Mouse (Mus musculus) midbrain, postnatal 0 days (tissue): Measurements from ENCODE around the gene Cntnap2. TPM values are rescaled to one million over a fixed set of nuclear protein-coding genes. Genes with fewer than 3 reads are reported as not detected.
"Not testable (repeated sequence)": the region's sequence is repeated elsewhere in the genome, so short reads cannot be mapped to it uniquely, and the experiment has no call there.

Source experiments
- ATAC-seq: fragments of 200-750 bp; cut with Nextera tagmentation; 2 replicates; pipeline ENCODE4 v1.8.0; 2017; ENCODE audit warnings: moderate number of reproducible peaks, mild to moderate bottlenecking, moderate TSS enrichment, moderate library complexity; ENCODE audit not compliant: low FRiP score
- DNase-seq: peaks from one replicate; pipeline ENCODE4 v3.0.0-alpha.2; 2015; ENCODE audit warnings: low spot score
- H3K27ac ChIP-seq: fragments of 300-500 bp; sonication (generic); 2 replicates; pipeline ENCODE4 v1.5.1; 2014; ENCODE audit warnings: low read depth, mild to moderate bottlenecking, low read length, mixed read lengths
- H3K27me3 ChIP-seq: fragments of 300-500 bp; sonication (generic); 2 replicates; pipeline ENCODE4 v1.6.1; 2014; ENCODE audit warnings: low read length, control low read depth, mixed read lengths; ENCODE audit not compliant: insufficient read depth
- H3K36me3 ChIP-seq: fragments of 300-500 bp; sonication (generic); 2 replicates; pipeline ENCODE4 v1.6.1; 2014; ENCODE audit warnings: low read length, control low read depth, mixed read lengths; ENCODE audit not compliant: insufficient read depth
- H3K4me1 ChIP-seq: fragments of 300-500 bp; sonication (generic); 2 replicates; pipeline ENCODE4 v1.6.1; 2014; ENCODE audit warnings: mild to moderate bottlenecking, control low read depth, antibody characterized with exemption, low read length, mixed read lengths; ENCODE audit not compliant: insufficient read depth
- H3K4me2 ChIP-seq: fragments of 300-500 bp; sonication (generic); 2 replicates; pipeline ENCODE4 v1.6.1; 2014; ENCODE audit warnings: low read depth, mild to moderate bottlenecking, low read length, mixed read lengths; ENCODE audit not compliant: poor library complexity, severe bottlenecking
- H3K4me3 ChIP-seq: fragments of 300-500 bp; sonication (generic); 2 replicates; pipeline ENCODE4 v1.5.1; 2014; ENCODE audit warnings: low read depth, mild to moderate bottlenecking, low read length, moderate library complexity
- H3K9ac ChIP-seq: fragments of 300-500 bp; sonication (generic); replicated peaks from 2 replicates; pipeline ENCODE4 v1.6.1; 2014; ENCODE audit warnings: mild to moderate bottlenecking, low read length, moderate library complexity, mixed read lengths; ENCODE audit not compliant: poor library complexity, severe bottlenecking
- H3K9me3 ChIP-seq: fragments of 300-500 bp; sonication (generic); 2 replicates; pipeline ENCODE4 v1.6.1; 2016; ENCODE audit warnings: low read length, control low read depth
- CTCF ChIP-seq: IDR thresholded peaks from 2 replicates; pipeline ENCODE4 v1.5.1; 2016; ENCODE audit warnings: antibody characterized with exemption, mild to moderate bottlenecking
- WGBS: fragments of 180-500 bp; shearing (Covaris S2); extraction: QIAGEN DNeasy Blood & Tissue Kit; methylation state at CpG from one replicate; pipeline ENCODE4 v1.1.7; 2014; 5-methylcytosine and 5-hydroxymethylcytosine counted together
- polyA plus RNA-seq: library from polyadenylated mRNA; unstranded; fragments of >200 nt; fragmentation: Nextera tagmentation; extraction: Ambion mirVana; gene quantifications from 2 replicates; pipeline ENCODE4 v1.2.1, GENCODE M21; 2015
- total RNA-seq: library from RNA; depleted of rRNA; stranded (reverse); fragments of >200 nt; gene quantifications from 2 replicates; pipeline ENCODE4 v1.2.3, GENCODE M21; 2014

The Cntnap2 gene
- total and polyA plus RNA-seq, 2 experiments from 2014 or later, result 51.1 to 106 TPM

GRCm38 (mm10) chr6:47272606-47273575 lies 2213.7 kb downstream of the Cntnap2 start:
- TF ChIP-seq CTCF, result no peak
- no peak overlapping the region for H3K4me3 ChIP-seq
- no peaks in the 10 kb centered on the region for H3K27me3 ChIP-seq
- peak; percentile 41 for DNase-seq
- 21% methylated on average over 8 of the region's 8 CpGs for WGBS
- peaks cover 7% of the 10 kb centered on the region; the same call in 1 of the 2 replicates for H3K4me1 ChIP-seq
- 0 out of 2 replicates have a peak overlapping the region, but pooled peaks have one; percentile 26 for H3K27ac ChIP-seq
- H3K4me2 ChIP-seq, result no peak overlapping the region
- H3K36me3 ChIP-seq, result no peaks in the 10 kb centered on the region
- H3K9ac ChIP-seq, result no peak overlapping the region
- ATAC-seq, result no peak
- H3K9me3 ChIP-seq, result no peaks in the 10 kb centered on the region

DNA sequence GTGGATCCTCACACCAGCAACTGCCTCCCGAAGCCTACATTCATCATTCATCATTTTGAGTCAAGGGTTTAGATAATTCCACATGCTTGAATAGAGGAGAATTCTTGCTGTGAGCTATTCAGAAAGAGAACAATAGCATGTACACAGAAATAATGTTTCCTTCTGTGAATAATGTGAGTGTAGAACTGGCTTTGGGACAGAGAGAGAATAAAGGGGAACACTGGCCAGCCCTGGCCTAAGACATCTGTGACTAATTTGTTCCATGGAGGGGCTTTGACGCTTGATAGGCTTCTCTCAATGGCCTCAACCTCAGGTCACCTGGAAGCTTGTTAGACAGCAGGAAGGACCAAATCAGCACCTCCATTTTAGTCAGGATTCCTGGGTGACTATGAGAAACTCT lies 2215.9 kb downstream of the Cntnap2 start:
- Histone ChIP-seq H3K4me2 (no peak overlapping the region), H3K27ac (no peak overlapping the region), H3K4me1 (peaks cover 7% of the 10 kb centered on the region; the same call in 1 of the 2 replicates), H3K9me3 (no peaks in the 10 kb centered on the region), H3K27me3 (no peaks in the 10 kb centered on the region), H3K4me3 (no peak overlapping the region), H3K9ac (no peak overlapping the region), H3K36me3 (no peaks in the 10 kb centered on the region)
- 24% methylated on average over 2 of the region's 2 CpGs for WGBS
- no peak for ATAC-seq
- no peak for DNase-seq
- no peak for TF ChIP-seq CTCF

DNA sequence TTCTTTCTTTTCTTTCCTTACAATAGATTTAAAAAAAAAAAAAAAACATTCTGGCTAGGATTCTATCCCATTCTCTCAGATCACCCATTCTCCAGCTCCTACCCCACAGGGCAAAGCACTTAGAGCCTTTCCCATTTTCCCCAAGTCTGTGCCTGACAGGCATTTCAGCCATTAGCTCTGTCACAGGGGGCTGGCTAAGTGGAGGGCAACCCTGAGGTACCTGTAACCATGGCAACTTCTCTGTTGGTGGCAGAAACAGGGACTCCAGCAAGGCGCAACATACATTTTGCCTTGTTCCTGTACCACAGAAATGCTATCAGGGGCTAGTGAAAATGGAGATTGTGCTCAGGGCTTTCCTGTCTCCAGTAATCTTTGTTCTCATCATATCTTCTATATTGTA lies 2220.0 kb downstream of the Cntnap2 start:
- no peaks in the 10 kb centered on the region for H3K36me3 ChIP-seq
- no peak for TF ChIP-seq CTCF
- ATAC-seq (no peak), DNase-seq (peak; percentile 51)
- H3K4me2 ChIP-seq, result no peak overlapping the region
- no peaks in the 10 kb centered on the region for H3K27me3 ChIP-seq
- H3K9ac ChIP-seq, result no peak overlapping the region
- H3K27ac ChIP-seq, result no peak overlapping the region
- no peak overlapping the region for H3K4me3 ChIP-seq
- no peaks in the 10 kb centered on the region for H3K4me1 ChIP-seq
- 19% methylated on average over 1 of the region's 1 CpGs for WGBS
- no peaks in the 10 kb centered on the region for H3K9me3 ChIP-seq

- Histone ChIP-seq H3K36me3 (no peaks in the 10 kb centered on the region), H3K9ac (no peak overlapping the region), H3K27me3 (no peaks in the 10 kb centered on the region), H3K4me2 (no peak overlapping the region), H3K9me3 (no peaks in the 10 kb centered on the region), H3K4me1 (no peaks in the 10 kb centered on the region), H3K4me3 (no peak overlapping the region), H3K27ac (no peak overlapping the region)
- ATAC-seq (no peak), DNase-seq (no peak)
- TF ChIP-seq CTCF, result no peak
Measured at GRCm38 (mm10) chr6:47281584-47281983, 2222.4 kb downstream of the Cntnap2 start.

DNA sequence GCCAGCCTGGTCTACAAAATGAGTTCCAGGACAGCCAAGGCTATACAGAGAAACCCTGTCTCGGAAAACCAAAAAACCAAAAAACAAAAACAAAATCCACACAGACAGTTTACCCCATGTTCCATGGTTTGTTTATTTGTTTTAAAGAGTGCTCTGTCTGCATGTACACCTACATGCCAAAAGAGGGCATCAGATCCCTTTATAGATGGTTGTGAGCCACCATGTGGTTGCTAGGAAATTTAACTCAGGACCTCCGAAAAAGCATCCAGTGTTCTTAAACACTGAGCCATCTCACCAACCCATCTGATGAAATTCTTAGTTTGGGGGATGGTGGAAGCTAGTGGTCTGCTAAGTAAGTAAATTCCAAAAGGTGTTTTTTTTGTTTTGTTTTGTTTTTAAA lies 2225.6 kb downstream of the Cntnap2 start:
- DNase-seq (no peak), ATAC-seq (no peak)
- Histone ChIP-seq H3K4me2 (no peak overlapping the region), H3K27ac (no peak overlapping the region), H3K9ac (no peak overlapping the region), H3K4me3 (no peak overlapping the region), H3K36me3 (no peaks in the 10 kb centered on the region), H3K27me3 (no peaks in the 10 kb centered on the region), H3K9me3 (no peaks in the 10 kb centered on the region), H3K4me1 (no peaks in the 10 kb centered on the region)
- TF ChIP-seq CTCF, result peak; percentile 62
- WGBS, result 49% methylated on average over 2 of the region's 2 CpGs

GRCm38 (mm10) chr6:47285742-47286141 lies 2226.6 kb downstream of the Cntnap2 start:
- H3K4me3 ChIP-seq, result no peak overlapping the region
- H3K9me3 ChIP-seq, result no peaks in the 10 kb centered on the region
- ATAC-seq (no peak), DNase-seq (no peak)
- no peak overlapping the region for H3K9ac ChIP-seq
- TF ChIP-seq CTCF, result no peak
- no peak overlapping the region for H3K27ac ChIP-seq
- 62% methylated on average over 1 of the region's 1 CpGs for WGBS
- no peaks in the 10 kb centered on the region for H3K4me1 ChIP-seq
- H3K36me3 ChIP-seq, result no peaks in the 10 kb centered on the region
- H3K4me2 ChIP-seq, result no peak overlapping the region
- H3K27me3 ChIP-seq, result no peaks in the 10 kb centered on the region

DNA sequence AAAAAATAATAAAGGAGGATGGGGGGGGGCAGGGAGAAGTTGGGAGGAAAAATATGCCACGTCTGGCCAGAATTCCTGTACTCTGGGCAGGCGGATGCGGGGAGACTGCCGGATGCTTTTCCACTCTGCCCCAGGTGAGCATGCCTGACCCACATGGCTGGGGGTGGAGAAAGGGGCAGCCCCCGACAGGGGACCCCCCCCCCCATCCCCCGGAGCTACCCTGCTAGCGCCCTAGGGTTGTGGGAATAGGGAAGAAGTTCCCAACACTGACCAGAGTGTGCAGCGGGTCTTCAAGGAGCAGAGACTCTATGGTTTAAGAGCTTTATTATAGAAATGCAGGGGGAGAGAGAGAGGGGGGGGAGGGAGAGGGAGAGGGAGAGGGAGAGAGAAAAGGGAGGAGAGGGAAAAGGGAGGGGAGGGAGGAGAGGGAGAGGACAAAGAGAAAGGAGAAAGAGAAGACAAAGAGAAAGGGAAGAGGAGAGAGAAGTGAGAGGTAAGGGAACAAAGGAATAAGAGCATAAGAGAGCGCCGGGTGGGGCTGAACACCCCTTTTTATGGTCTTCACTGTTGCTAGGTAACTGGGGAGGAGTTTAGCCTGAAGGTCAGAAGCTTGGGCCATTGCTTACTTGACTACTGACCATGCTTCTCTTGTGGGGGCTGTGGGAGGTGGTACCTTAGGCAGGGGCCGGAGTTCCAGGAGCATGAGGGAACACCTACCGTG lies 2227.2 kb downstream of the Cntnap2 start:
- H3K4me2 ChIP-seq, H3K27me3 ChIP-seq, H3K9ac ChIP-seq, H3K4me3 ChIP-seq, H3K36me3 ChIP-seq, H3K4me1 ChIP-seq, H3K9me3 ChIP-seq, DNase-seq, H3K27ac ChIP-seq: not testable (repeated sequence)
- ATAC-seq, result peak; percentile 8; the same call in 1 of the 2 replicates
- 58% methylated on average over 12 of the region's 12 CpGs for WGBS
